Mouse (Mus musculus) heart, embryonic 10.5 days (tissue): ENCODE data around the gene Bcl11a. TPM values are rescaled to one million over a fixed set of nuclear protein-coding genes. Genes with fewer than 3 reads are reported as not detected.

ENCODE experiments used
- DNase-seq: peaks from one replicate; pipeline ENCODE4 v3.0.0-alpha.2; 2017; ENCODE audit warnings: low spot score
- H3K27ac ChIP-seq: fragments of 300-500 bp; sonication (generic); 2 replicates; pipeline ENCODE4 v1.5.1; 2016; ENCODE audit warnings: mild to moderate bottlenecking
- H3K27me3 ChIP-seq: fragments of 300-500 bp; sonication (generic); 2 replicates; pipeline ENCODE4 v1.6.1; 2016; ENCODE audit warnings: mild to moderate bottlenecking; ENCODE audit not compliant: poor library complexity, insufficient read depth, severe bottlenecking
- H3K36me3 ChIP-seq: fragments of 300-500 bp; sonication (generic); 2 replicates; pipeline ENCODE4 v1.6.1; 2016; ENCODE audit warnings: mild to moderate bottlenecking, moderate library complexity
- H3K4me1 ChIP-seq: fragments of 300-500 bp; sonication (generic); 2 replicates; pipeline ENCODE4 v1.6.1; 2016; ENCODE audit warnings: mild to moderate bottlenecking
- H3K4me3 ChIP-seq: fragments of 300-500 bp; sonication (generic); 2 replicates; pipeline ENCODE4 v1.5.1; 2016; ENCODE audit warnings: mild to moderate bottlenecking, moderate library complexity
- H3K9me3 ChIP-seq: fragments of 300-500 bp; sonication (generic); 2 replicates; pipeline ENCODE4 v1.6.1; 2016; ENCODE audit warnings: mild to moderate bottlenecking, moderate library complexity
- WGBS: fragments of 180-500 bp; shearing (Covaris S2); methylation state at CpG from one replicate; pipeline ENCODE4 v1.1.7; 2016; 5-methylcytosine and 5-hydroxymethylcytosine counted together
- polyA plus RNA-seq: library from polyadenylated mRNA; unstranded; fragments of >200 nt; fragmentation: Nextera tagmentation; extraction: Ambion mirVana; gene quantifications from 2 replicates; pipeline ENCODE4 v1.2.1, GENCODE M21; 2016

The Bcl11a gene
- polyA plus RNA-seq, 1 experiment from 2014 or later, result 23.5 TPM

DNA sequence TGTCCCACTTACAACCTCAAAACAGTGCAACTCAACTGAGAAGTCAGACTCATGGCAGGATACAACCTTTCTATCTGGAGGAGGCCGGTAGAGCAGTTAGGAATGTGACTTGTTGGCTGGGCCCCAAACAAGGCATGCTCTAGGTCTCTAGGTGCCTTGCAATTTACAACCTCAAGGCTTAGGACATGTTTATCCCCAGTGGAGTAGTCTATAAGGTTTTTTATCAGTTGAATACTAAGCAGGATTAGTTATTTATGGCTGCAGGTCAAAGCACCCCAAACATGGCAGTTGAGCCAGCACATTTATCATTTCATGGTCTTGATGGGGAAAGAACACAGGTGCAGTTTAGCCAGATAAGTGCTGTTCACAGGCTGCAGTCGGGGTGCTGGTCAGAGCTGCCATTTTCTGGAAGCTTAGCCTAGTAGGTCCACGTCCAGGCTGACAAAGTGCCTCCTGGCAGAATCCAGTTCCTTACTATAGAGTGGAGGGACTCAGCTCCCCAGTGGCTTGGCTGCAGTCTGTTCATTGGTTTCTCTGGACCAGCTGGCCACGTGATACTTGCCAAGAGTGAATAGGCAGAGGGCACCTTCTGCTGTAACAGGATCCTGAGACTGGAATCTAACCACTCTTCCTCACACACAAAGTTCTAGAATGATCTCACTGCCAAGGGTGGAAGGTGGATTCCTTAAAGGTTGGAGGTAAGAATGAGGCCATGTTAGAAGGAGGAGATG lies 118.8 kb downstream of the Bcl11a start:
- no peaks in the 10 kb centered on the region for H3K9me3 ChIP-seq
- 77% methylated on average over 4 of the region's 4 CpGs for WGBS

DNA sequence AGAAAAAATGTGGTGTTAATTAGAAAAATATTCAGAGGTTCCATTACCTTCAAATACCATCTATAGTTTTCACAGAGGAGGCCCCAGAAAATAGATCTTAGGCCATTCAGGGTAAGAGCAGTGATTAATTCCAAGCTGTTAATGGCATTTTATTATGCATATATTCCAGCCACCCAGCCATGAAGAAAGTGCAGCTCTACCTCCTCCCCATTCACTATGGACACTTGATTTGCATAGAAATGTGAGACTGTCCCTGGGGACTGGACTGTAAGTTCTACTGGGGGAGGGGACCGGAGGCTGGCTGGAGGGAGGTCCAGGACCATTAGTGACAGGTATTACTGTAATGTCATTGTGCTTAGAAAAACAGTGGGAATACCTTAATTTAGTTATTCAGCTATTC lies 119.6 kb downstream of the Bcl11a start:
- Histone ChIP-seq H3K27ac (no peak overlapping the region), H3K9me3 (no peaks in the 10 kb centered on the region), H3K4me3 (no peak overlapping the region), H3K36me3 (no peaks in the 10 kb centered on the region), H3K4me1 (peaks cover 26% of the 10 kb centered on the region), H3K27me3 (no peaks in the 10 kb centered on the region)
- WGBS, result 76% methylated on average over 1 of the region's 1 CpGs
- DNase-seq, result no peak

More for the DNA sequence above, 118.8 kb downstream of the Bcl11a start:
- H3K4me3 ChIP-seq, result no peak overlapping the region
- no peak overlapping the region for H3K27ac ChIP-seq
- H3K36me3 ChIP-seq, result no peaks in the 10 kb centered on the region
- no peaks in the 10 kb centered on the region for H3K27me3 ChIP-seq
- H3K4me1 ChIP-seq, result peaks cover 18% of the 10 kb centered on the region
- no peak for DNase-seq

DNA sequence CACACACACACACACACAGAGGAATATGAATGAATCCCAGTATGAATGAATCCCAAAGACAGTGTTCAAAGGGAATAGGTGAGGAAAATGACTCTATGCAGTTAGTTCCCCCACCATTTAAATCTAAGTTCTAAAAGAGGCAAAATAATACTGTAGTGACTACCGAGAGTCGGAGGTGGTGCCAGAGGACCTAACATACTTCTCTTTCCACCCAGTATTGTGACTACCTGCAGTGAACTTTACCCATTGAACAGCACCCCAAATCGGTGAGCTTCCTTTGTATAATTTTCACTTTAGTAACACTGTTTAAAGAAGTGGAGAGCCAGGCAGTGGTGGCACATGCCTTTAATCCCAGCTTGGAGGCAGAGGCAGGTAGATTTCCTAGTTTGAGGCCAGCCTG lies 121.7 kb downstream of the Bcl11a start:
- no peak overlapping the region for H3K27ac ChIP-seq
- WGBS, result 86% methylated on average over 3 of the region's 3 CpGs
- no peaks in the 10 kb centered on the region for H3K9me3 ChIP-seq
- H3K36me3 ChIP-seq, result no peaks in the 10 kb centered on the region
- no peaks in the 10 kb centered on the region for H3K27me3 ChIP-seq
- H3K4me3 ChIP-seq, result no peak overlapping the region
- no peak for DNase-seq
- H3K4me1 ChIP-seq, result peaks cover 47% of the 10 kb centered on the region

DNA sequence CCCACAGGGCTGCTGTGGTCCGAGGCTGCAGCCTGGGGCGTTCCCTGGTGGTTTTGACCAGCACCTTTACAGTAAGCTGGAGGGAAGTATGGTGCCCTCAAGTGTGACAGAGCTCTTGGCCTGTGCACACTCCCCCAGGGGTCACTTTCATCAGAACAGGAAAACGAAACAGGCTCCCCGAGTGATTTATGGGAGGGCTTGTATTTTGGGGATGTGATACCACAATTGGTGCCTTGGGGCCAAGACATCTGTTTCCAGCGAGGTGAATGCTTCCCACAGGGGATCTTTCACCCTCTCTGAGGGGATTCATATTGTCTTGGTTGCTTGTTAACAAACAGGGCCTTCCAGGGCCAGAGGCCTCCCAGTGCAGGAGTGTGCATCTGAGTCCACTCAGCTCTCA lies 122.5 kb downstream of the Bcl11a start:
- Histone ChIP-seq H3K27me3 (no peaks in the 10 kb centered on the region), H3K27ac (peak overlapping the region; percentile 84; the same call in 1 of the 2 replicates), H3K9me3 (no peaks in the 10 kb centered on the region), H3K4me1 (peaks cover 50% of the 10 kb centered on the region), H3K36me3 (no peaks in the 10 kb centered on the region), H3K4me3 (no peak overlapping the region)
- no peak for DNase-seq
- 75% methylated on average over 5 of the region's 5 CpGs for WGBS

DNA sequence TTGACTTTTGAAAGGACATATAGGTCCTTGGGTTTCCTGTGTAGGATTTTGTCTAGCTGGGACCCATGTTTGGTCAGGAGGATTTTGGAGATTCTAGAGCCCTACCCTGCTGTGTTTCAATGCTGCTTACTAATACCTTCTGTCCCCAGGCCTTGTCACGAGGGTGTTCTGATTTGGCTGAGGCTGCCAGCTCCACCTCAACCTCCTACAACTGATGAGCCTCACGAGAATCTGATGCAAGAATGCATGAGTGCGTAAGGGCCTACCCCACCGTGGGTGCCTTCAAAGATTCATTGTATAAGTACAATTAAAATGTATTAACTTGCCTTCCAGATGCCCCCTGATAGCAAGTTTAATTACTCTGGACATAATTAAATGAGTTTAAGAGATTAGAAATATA lies 123.4 kb downstream of the Bcl11a start:
- H3K27ac ChIP-seq, result peak overlapping the region; percentile 84; the same call in 1 of the 2 replicates
- WGBS, result 88% methylated on average over 4 of the region's 4 CpGs

DNA sequence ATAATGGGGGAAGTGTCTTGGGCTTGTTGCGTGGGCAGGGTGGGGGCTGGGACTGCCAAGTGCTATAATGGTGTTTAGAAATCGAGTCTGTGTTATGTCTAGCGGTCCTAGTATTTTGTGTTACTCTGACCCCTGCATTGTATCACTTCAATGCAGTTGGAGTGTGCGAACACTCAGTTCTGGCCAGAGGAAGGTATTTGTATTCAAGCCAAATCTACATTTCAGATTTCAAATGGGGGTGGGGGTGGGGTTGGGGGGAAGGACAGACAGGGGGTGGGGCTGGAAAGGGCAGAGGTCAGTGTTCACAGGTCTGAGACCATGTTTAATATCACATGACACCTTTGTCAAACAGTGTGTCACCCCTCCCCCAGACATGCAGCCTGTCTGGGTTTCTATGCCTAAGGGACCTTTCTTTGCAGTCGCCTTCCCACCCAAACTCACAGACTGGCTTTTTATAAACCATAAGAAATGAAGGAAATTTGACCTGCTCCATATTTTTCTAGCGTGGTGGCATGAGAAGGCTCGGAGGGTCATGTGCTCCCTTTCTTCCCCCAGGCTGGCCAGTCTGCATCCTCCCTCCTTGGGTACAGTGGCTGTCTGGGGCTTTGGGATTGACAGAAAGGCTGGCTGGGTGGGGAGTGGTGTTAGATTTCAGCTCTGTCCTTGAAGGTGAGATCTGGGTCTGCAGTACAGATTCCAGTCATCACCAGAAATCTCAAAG lies 124.9 kb downstream of the Bcl11a start:
- DNase-seq, result peak; percentile 79
- H3K27ac ChIP-seq, result peak overlapping the region; percentile 84
- no peaks in the 10 kb centered on the region for H3K27me3 ChIP-seq
- no peaks in the 10 kb centered on the region for H3K9me3 ChIP-seq
- H3K4me3 ChIP-seq, result peak overlapping the region; percentile 34; the same call in 1 of the 2 replicates
- H3K4me1 ChIP-seq, result peaks cover 47% of the 10 kb centered on the region
- H3K36me3 ChIP-seq, result no peaks in the 10 kb centered on the region
- 16% methylated on average over 7 of the region's 7 CpGs for WGBS

More for the DNA sequence above, 123.4 kb downstream of the Bcl11a start:
- Histone ChIP-seq H3K4me1 (peaks cover 48% of the 10 kb centered on the region), H3K9me3 (no peaks in the 10 kb centered on the region), H3K4me3 (no peak overlapping the region), H3K27me3 (no peaks in the 10 kb centered on the region), H3K36me3 (no peaks in the 10 kb centered on the region)
- no peak for DNase-seq

DNA sequence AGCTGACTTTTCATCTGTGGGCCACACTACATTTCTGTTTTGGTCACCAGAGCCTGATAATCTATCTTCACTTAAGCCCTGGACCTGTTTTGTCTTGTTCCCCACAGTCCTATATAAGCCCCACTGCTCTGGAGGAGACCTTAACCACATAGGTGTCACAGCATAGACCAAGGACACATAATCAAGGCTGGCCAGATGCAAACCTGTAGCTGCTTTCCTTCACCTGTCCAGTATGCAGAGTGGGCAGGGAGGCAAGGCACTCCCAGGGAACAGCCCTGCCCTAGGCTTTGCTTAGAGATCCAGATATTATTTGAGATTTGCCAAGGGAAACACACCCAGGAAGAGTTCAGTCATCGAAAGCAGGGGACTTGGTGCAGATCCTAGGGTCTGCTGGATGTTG lies 125.6 kb downstream of the Bcl11a start:
- 81% methylated on average over 1 of the region's 1 CpGs for WGBS
- peaks cover 54% of the 10 kb centered on the region for H3K4me1 ChIP-seq
- DNase-seq, result no peak
- H3K4me3 ChIP-seq, result 0 out of 2 replicates have a peak overlapping the region, but pooled peaks have one; percentile 34
- H3K36me3 ChIP-seq, result no peaks in the 10 kb centered on the region
- H3K27ac ChIP-seq, result peak overlapping the region; percentile 84
- H3K27me3 ChIP-seq, result no peaks in the 10 kb centered on the region
- H3K9me3 ChIP-seq, result no peaks in the 10 kb centered on the region

DNA sequence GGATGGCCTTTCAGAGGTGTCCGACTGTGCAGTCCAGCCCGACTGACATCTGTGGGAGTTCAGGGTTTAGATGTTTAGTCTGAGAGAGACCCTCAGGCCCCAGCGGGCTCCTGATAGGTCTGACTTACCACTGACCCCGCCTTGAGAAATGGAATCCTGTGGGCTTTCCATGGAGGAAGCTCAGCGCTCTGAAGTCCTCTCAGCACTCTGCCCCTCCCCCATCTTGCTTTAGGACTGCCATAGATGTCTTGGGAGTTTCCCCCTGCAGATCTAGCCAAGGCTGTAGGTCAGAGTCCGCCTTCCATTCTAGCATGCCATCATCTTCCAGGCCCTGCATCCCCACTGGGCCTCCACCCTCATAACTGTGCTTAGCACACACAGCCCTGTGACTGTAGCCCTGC lies 131.1 kb downstream of the Bcl11a start:
- peaks cover 31% of the 10 kb centered on the region for H3K4me1 ChIP-seq
- H3K27ac ChIP-seq, result peak overlapping the region; percentile 68
- no peaks in the 10 kb centered on the region for H3K36me3 ChIP-seq
- no peak overlapping the region for H3K4me3 ChIP-seq
- peak; percentile 76 for DNase-seq
- no peaks in the 10 kb centered on the region for H3K9me3 ChIP-seq
- no peaks in the 10 kb centered on the region for H3K27me3 ChIP-seq
- 27% methylated on average over 6 of the region's 6 CpGs for WGBS

DNA sequence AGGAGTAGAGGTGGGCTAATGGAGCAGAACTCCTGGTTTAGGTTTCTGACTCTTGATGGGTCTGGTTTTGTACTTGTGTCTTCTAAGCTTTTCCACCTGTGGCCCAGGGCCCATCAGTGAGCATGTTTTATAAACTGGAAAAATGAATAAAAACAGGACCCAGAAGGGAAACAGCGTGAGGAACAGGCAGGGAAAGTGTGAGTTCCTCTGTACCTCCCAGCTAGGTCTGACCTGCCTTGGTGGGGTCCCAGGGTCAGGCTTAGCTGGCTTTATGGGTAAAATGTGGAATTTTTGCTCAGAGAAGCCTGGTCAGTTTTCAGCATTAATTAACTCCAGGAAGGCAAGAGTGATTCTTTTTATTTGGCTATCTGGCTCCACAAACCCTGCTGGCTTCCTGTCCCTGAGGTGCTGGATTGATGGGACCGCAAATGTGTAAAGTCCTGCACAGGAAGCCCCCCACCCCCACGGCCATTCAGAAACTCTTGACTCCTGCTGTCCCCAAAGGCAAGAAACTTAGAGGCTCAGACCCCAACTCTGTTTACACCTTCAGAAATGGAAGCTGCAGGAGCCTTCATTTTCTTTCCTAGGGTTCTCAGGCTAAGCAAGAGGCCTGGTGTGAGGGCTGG lies 136.8 kb downstream of the Bcl11a start:
- Histone ChIP-seq H3K4me1 (0 out of 2 replicates have a peak, but pooled peaks cover 6% of the 10 kb centered on the region), H3K9me3 (no peaks in the 10 kb centered on the region), H3K27ac (no peak overlapping the region), H3K4me3 (no peak overlapping the region), H3K36me3 (no peaks in the 10 kb centered on the region), H3K27me3 (no peaks in the 10 kb centered on the region)
- DNase-seq, result no peak
- WGBS, result 53% methylated on average over 3 of the region's 3 CpGs

DNA sequence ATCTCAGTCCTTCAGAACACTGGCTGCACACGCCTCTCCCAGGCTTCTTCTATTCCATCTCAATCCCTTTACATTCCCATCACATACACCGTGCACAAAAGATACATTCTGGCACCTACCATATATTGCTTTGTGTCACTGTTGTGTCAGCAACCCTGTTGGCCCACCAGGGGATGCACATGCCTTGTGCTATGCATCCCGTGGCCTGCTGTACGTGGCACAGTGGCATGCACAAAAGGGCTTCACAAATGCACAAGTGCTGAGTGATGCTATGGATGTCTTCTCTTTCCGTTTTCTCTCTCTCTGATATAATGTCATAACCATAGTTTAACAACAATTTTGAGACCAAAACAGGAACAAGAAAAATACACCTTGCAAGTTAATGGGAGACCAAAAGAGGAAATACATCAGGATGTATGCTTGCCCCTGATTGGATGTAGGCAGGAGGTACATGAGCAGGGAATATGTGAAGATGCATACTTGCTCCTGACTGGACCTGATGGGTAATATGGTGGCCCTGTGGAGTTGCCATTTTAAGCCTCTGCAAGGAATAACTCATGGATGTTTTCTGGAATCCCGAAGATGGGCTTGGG lies 140.0 kb downstream of the Bcl11a start:
- WGBS, result 88% methylated on average over 6 of the region's 6 CpGs
- no peak overlapping the region for H3K27ac ChIP-seq
- H3K36me3 ChIP-seq, result no peaks in the 10 kb centered on the region
- H3K27me3 ChIP-seq, result no peaks in the 10 kb centered on the region
- H3K4me1 ChIP-seq, result 0 out of 2 replicates have a peak, but pooled peaks cover 6% of the 10 kb centered on the region
- H3K9me3 ChIP-seq, result no peaks in the 10 kb centered on the region
- no peak overlapping the region for H3K4me3 ChIP-seq
- no peak for DNase-seq

DNA sequence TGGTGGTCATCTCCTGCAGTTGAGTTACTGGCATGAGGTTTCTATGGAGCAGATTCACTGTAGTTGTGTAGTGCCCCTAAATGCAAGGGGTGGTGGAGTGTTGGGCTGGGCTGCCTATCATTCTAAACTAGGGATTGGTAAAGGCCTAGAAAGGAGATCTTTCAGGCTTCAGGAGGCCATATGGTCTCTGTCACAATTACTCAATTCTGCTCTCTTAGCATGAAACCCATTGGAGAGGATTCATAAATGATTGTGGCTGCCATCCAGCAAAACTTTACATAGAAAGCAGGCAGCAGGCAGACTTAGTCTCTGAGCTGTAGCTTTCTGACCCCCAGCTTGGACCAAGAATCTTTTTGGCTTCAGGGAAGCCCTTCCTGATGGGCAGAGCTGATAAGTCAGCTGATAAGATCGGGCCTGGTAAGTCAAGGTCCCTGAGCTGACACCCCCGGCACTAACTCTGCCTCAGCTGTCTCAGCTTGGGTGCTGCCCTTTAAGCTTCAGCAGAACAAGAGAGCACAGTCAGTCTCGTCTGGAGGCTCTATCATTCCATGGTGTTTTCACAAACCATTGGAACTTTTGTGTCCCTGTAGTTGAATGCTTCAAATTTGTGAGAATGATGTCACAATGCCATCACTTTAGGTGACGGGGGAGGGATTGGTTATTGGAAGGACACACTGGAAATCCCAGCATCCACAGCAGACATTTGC lies 143.9 kb downstream of the Bcl11a start:
- Histone ChIP-seq H3K36me3 (no peaks in the 10 kb centered on the region), H3K27ac (no peak overlapping the region), H3K9me3 (no peaks in the 10 kb centered on the region), H3K4me3 (no peak overlapping the region), H3K27me3 (no peaks in the 10 kb centered on the region), H3K4me1 (no peaks in the 10 kb centered on the region)
- no peak for DNase-seq
- WGBS, result 60% methylated on average over 4 of the region's 4 CpGs
